Mouse (Mus musculus) thymus, postnatal 36 days (tissue): ENCODE results near the gene Cacnb1.

Experiments
- DNase-seq, 2 experiments: peaks; one replicate each; pipeline ENCODE4 v3.0.0; 2022; ENCODE audit warnings: mixed read lengths in 2 of 2

Cacnb1 gene

GRCm38 (mm10) chr11:98022555-98023371 lies at the start of gene Cacnb1:
Gene Cacnb1, minus strand, starts transcription at chr11:98023034.
- peak; percentile 77 to 79 for DNase-seq

DNA sequence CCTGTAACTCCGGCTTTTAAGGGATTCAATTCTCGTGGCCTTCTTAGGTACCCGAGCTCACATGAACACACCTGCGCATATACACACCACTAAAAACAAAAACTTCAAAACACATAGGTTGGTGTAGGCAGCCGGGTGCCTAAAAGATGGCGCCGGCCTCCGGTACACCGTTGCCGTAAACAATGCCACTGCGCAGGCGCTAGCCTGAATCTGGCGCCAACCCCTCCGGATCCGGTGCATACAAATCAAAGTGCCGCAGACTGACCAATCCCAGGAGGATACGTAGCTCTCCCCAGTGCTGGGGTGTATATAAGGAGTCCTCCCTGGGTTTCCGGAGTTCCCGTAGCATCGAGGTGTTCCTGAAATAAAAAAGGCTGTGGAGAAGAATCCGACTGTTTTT lies 44.4 kb upstream of the Cacnb1 start:
- no peak for DNase-seq

- no peak for DNase-seq
Measured at GRCm38 (mm10) chr11:98066201-98066600, 43.4 kb upstream of the Cacnb1 start.

DNA sequence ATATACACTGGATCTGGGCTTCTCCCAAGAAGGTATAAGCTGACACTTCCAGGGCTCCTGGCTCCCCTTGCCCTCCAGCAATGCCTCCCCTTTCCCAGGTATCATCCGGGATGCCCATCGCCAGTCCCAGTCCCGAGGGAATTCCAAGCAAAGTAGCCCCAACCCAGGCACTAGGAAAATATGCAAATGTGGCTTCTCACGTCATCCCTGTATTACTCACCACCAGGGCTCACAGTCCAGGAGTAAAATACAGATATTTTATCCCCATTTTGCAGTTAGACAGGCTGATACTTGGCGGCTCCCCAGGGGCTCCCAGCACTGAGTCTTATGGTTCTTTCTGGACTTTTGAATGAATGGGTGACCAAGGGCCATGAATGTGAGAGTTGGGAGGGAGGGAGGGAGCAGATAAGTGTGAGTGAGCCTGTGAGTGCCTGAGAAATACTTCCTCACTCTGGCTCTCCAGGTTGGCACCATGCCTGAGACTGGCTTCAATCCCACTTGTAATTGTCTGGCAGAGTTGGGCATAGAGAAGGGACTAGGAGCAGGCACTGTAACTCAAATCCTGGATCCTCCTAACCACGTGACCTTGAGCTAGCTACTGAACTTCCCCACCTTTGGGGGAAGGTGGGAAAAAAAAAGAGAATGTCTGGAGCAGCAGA lies 39.2 kb upstream of the Cacnb1 start:
- no peak for DNase-seq

DNA sequence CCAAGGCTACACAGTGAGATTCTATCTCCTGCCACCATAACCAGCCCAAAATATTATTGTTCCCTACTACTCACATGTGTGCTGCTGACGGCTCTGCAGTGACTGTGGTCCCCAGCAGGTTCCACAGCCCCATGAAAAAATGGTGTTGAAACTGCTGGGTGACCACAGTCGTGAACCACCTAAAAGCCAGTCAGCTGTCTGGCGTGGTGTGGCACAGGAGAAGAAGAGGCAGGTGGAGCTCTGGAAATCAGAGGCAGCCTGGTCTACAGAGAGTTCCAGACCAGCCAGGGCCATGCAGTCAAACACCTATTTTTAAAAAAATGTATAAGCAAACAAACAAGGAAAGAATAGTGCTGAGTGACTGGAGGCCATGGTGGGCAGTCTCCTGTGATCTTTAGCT lies 38.6 kb upstream of the Cacnb1 start:
- no peak for DNase-seq

GRCm38 (mm10) chr11:98060104-98060692 lies 37.4 kb upstream of the Cacnb1 start:
- no peak for DNase-seq

GRCm38 (mm10) chr11:98059662-98060061 lies 36.8 kb upstream of the Cacnb1 start:
- DNase-seq = no peak

DNA sequence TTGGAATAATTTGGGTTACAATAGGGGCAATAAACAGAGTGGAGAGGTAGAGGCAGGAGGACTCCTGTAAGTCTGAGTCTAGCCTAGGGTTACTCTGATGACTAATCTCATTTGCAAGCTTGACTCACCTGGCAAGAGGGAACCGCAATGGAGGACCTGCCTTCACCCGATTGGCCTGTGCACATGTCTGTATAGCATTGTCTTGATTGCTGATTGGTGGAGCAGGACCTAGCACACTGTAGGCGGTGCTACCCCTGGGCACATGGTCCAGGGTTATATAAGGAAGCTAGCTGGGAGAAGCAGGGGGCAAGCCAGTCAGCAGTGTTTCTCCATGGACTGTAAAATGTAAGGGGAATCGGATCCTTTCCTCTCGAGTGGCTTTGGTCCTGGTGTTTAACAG lies 35.2 kb upstream of the Cacnb1 start:
- DNase-seq = no peak

DNA sequence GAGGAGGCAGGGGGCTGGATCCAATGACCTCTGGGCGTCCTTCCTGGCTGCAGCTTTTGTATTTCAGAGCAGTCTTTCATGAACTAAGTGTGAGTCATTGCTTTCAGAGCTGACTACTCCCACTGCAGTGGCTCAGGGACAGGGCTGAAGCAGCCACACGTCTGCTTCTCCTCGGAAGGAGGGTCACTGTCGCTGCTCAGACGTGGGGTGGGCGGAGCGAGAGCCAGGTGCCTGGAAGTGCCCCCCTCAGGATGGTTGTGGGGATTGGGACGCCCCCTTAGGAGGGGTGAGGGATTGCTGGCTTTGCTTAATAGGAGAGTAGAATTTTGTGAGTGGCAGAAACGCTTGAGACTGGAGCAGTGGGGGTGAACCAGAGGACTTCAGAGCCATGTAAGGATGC lies 34.6 kb upstream of the Cacnb1 start:
- DNase-seq = no peak

DNA sequence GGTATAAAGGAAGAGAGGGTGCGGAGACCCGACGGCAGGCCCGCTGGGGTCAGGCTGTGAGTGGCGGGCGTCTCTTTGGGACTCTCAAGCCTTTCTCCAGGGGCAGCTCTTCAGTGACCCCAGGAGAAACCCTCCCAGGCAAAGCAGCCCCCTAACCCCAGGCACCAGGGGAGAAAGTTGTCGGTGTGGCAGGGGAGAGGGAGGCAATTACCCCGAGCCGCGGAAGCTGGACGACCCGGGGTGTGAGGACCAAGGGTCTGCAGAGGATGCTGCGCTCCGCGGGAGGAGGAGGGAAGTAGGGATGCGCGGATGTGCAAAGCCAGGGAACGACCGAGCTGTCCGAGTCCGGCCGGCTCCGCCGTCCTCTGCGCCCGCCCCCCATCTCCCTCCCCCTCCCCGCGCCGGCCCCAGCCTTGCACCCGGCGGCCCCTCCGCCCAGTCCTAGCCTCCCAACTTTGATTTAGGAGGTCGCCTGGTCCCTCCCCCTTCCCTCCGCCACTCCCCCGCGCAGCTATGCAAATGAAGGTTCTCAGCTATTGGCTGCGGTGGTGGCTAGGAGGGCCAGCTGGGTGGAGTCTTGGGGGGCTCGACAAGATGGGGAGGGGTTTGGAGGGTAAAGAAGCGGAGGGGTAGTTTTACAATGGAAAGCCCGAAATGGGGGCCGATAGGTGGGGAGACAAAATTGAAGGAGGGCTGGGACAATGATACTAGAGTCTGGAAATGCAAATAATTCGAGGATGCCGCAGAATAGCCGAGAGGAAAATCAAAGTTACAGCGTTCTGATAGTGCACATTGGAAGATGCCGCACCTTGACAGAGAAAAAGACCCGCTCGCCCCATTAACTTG lies 30.4 kb upstream of the Cacnb1 start, which contains the start of gene Stac2:
Gene Stac2 (minus strand): TSS at position 474 of the 846 bp plus-strand sequence.
- peak; percentile 68 to 78 for DNase-seq

DNA sequence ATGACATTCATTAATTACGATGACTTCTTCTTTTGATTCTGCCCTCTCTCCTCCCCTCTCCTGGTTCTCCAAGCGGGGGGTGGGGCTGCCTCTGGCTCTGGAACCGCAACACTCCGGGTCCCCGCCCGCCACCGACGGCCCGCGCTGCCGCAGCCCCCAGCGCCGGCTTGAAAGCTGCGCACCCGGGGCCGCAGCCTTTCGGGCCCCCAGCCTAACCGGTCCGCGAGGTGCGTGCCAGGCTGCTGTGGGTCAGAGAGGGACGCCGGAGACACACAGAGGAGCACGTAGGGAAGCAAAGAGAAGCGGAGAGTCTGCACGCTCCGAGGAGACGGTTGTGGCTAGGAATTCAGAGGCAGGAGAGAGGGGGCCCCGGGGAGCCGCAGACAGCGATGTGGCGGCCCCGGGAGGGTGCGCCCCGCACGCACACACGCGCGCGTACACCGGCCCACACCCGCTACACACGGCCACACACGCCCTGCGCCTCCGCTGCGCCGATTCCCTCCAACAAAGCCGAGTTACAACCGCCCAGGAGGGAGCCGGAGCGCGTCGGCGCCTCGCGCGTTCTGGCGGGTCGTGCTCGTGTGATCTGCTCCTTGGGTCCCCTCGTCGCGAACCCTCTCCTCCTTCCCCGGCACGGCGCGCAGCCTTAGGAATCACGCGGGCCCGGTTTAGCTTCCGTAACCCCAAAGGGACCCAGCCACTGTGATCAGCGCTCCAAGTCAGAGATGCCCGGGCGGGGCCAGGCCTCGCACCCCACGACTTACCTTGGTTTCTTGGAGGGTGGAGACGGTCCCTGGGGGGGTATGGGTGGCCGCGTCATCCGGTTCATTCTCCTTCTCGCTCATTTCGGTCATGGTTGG lies 29.5 kb upstream of the Cacnb1 start:
- peak in 1 of 2 experiments; percentile 32 for DNase-seq

DNA sequence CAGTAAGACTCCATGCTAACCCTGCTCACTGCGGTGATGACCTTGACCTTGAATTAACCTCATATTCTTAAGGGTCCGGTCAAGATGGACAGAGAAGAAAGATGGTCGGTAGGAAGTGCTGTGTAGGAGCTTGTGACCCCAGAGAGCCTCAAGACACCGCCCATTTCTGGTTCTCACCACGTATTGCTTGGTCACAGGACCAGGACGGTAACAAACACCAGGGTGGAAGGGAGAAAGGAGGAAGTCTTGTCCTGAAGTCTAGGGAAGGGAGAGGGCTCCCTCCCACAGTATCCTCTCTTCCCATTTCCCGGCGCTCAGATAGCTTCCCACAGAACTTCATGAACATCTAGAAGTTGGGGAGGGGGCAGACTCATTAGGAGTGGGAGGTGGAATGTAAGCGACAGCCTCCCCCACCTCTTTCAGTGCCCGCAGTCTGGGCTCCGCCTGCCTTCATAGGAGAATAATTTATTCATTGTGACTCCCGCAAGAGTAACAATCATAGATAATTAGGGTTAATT lies 28.8 kb upstream of the Cacnb1 start:
- no peak for DNase-seq

DNA sequence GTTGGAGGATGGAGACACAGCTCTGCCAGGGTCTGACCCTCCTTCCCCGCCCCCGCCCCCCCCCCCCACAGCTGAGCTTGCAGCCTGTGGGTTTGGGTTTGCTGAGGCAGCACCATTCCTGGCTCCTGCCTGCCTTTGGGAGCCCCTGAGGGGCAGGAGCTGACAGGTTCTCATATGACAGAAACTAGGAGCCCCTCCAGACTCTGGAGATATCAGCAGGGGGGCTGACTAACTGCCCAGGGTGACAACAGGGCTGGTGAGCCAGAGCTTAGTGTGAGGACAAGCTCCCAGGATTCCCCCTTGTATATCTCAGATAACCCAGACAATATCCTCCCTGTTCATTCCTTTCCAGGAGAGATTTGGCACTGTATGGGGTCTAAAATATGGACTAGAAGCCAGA lies 28.1 kb upstream of the Cacnb1 start:
- DNase-seq = no peak

GRCm38 (mm10) chr11:98050520-98050815 lies 27.6 kb upstream of the Cacnb1 start:
- DNase-seq = no peak

- DNase-seq = peak in 1 of 2 experiments; percentile 46
Measured at GRCm38 (mm10) chr11:98049672-98050519, 27.1 kb upstream of the Cacnb1 start.

- no peak for DNase-seq
Measured at GRCm38 (mm10) chr11:98047745-98048144, 24.9 kb upstream of the Cacnb1 start.

- DNase-seq = no peak
Measured at GRCm38 (mm10) chr11:98046466-98046865, 23.6 kb upstream of the Cacnb1 start.

- no peak for DNase-seq
Measured at GRCm38 (mm10) chr11:98045596-98045995, 22.8 kb upstream of the Cacnb1 start.

DNA sequence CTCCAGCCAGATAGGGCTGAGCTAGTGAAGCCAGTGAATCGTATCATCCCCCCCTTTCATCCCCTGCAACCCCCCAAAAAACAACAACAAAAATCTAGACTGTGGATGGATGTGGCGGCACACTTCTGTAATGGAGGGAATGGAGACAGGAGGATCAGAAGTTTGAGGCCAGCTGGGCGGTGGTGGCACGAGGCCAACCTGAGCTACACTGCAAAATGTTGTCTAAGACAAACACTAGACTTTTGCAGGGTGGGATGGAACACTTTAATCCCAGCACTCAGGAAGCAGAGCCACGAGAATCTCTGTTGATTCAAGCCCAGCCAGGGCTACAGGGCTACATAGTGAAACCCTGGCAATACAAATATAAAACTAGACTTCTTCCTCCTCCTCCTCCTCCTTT lies 21.2 kb upstream of the Cacnb1 start:
- DNase-seq = no peak

GRCm38 (mm10) chr11:98042741-98043140 lies 19.9 kb upstream of the Cacnb1 start:
- DNase-seq = no peak

DNA sequence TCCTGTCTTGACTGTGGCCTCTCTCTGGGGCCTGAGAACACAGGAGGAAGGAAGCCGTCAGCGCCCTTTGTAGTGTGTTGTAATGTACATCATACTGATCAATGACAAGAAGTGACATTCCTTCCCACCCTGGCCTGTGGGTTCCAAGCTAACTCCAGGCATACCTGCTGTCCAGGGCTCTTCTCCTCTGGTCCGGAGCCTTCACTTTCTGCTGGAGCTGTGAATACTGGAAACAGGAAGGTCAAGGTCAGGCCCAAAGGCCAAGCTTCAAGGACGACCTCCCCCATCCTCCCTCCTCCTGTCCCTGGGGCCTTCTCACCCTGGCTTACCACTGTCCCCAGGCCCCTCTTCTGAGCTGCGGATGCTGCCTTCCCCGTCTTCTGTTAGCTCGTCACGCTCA lies 18.1 kb upstream of the Cacnb1 start:
- DNase-seq = no peak
